Mouse (Mus musculus): ENCODE data around the gene Jarid2. TPM values are rescaled to one million over a fixed set of nuclear protein-coding genes. Genes with fewer than 3 reads are reported as not detected.

Gene Jarid2
- polyA plus RNA-seq, 1 experiment = 21.0 TPM

DNA sequence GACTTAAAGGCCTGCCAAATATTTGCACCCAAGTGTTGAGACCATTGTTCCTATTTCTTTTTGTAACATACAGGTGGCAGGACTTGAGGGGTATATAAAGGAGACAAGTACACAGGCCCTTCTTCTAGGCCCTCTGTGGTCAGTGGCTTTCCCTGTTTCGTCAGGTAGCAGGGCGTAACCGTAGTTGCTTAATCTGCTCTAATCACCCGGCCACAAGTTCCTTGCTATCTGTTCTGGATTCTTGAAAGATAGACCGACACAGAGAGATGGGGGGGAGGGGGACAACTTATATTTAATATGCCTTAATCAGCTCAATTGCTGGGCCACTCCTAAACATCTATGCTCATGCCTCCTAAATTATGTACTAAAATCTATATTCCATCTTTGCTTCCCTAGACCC lies 186.1 kb downstream of the Jarid2 start:
- no peak overlapping the region for H3K4me3 ChIP-seq (ENCODE audit: control insufficient read depth, low read depth, low read length)
- H3K27ac ChIP-seq (ENCODE audit: control insufficient read depth, insufficient read depth, low read depth, low read length) = no peak overlapping the region
- H3K27me3 ChIP-seq (ENCODE audit: control insufficient read depth, insufficient read depth, low read length) = no peaks in the 10 kb centered on the region
- TF ChIP-seq POLR2A (IDR thresholded peaks at IDR 0.05; ENCODE audit: control insufficient read depth, low read depth, low read length) = no peak
- TF ChIP-seq CTCF (IDR thresholded peaks at IDR 0.05; ENCODE audit: control insufficient read depth, insufficient read depth, insufficient replicate concordance, low read depth, low read length) = no peak
- no peaks in the 10 kb centered on the region for H3K36me3 ChIP-seq (ENCODE audit: control insufficient read depth, insufficient read depth, low read length)
- no peaks in the 10 kb centered on the region; the same call in 1 of the 2 replicates for H3K4me1 ChIP-seq (ENCODE audit: control insufficient read depth, insufficient read depth, low read length)

- TF ChIP-seq POLR2A (IDR thresholded peaks at IDR 0.05; ENCODE audit: control insufficient read depth, low read depth, low read length) (no peak), CTCF (IDR thresholded peaks at IDR 0.05; ENCODE audit: control insufficient read depth, insufficient read depth, insufficient replicate concordance, low read depth, low read length) (no peak)
- Histone ChIP-seq H3K36me3 (ENCODE audit: control insufficient read depth, insufficient read depth, low read length) (peaks cover under 1% of the 10 kb centered on the region; the same call in 1 of the 2 replicates), H3K27me3 (ENCODE audit: control insufficient read depth, insufficient read depth, low read length) (no peaks in the 10 kb centered on the region), H3K4me3 (ENCODE audit: control insufficient read depth, low read depth, low read length) (no peak overlapping the region), H3K4me1 (ENCODE audit: control insufficient read depth, insufficient read depth, low read length) (no peaks in the 10 kb centered on the region; the same call in 1 of the 2 replicates), H3K27ac (ENCODE audit: control insufficient read depth, insufficient read depth, low read depth, low read length) (no peak overlapping the region)
These were observed 186.7 kb downstream of the Jarid2 start for GRCm38 (mm10) chr13:44915945-44916344.

- TF ChIP-seq POLR2A (IDR thresholded peaks at IDR 0.05; ENCODE audit: control insufficient read depth, low read depth, low read length) = no peak
- TF ChIP-seq CTCF (IDR thresholded peaks at IDR 0.05; ENCODE audit: control insufficient read depth, insufficient read depth, insufficient replicate concordance, low read depth, low read length) = no peak
- peaks cover 1% of the 10 kb centered on the region for H3K36me3 ChIP-seq (ENCODE audit: control insufficient read depth, insufficient read depth, low read length)
- H3K27ac ChIP-seq (ENCODE audit: control insufficient read depth, insufficient read depth, low read depth, low read length) = no peak overlapping the region
- no peak overlapping the region for H3K4me3 ChIP-seq (ENCODE audit: control insufficient read depth, low read depth, low read length)
- H3K27me3 ChIP-seq (ENCODE audit: control insufficient read depth, insufficient read depth, low read length) = no peaks in the 10 kb centered on the region
- no peaks in the 10 kb centered on the region; the same call in 1 of the 2 replicates for H3K4me1 ChIP-seq (ENCODE audit: control insufficient read depth, insufficient read depth, low read length)
These were observed 187.9 kb downstream of the Jarid2 start for GRCm38 (mm10) chr13:44917202-44917601.

DNA sequence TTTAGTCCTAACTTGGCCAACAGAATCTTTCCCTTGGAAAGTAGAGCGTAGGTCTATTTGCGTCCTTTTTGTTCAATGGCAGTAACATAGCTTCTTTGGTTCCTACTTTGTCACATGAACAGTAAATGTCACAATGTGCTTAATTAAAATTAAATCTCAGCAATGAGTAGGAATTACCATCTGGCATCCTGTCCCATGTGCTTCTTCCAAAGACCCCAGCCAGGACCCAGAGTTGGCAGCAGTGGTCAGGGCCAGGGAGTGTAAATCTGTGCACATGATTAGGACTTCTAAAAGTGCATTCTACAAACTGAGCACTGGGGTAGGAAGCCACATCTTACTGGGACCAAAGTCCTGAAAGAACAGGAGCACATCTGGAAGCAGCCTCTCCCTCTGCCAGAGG lies 189.0 kb downstream of the Jarid2 start:
- no peak for TF ChIP-seq CTCF (IDR thresholded peaks at IDR 0.05; ENCODE audit: control insufficient read depth, insufficient read depth, insufficient replicate concordance, low read depth, low read length)
- TF ChIP-seq POLR2A (IDR thresholded peaks at IDR 0.05; ENCODE audit: control insufficient read depth, low read depth, low read length) = no peak

DNA sequence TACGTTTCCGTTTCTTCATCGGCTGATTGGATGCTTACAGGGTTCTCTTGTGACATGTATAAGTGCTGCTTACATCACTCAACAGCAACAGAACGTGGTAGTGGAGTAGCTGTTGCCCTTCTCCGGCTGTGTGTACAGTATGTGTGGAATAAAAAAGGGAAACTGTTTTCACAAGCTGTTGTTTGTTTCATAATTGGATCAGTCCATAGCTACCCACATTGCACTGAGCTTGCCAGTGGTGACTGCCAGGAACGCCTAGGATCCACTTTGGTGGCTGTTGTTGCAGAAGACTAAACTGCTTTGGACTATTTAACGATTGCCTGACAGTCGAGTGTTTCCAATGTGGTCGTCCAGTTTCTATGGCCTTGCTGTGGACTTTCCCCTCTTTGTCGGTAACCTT lies 191.8 kb downstream of the Jarid2 start:
- Histone ChIP-seq H3K4me1 (ENCODE audit: control insufficient read depth, insufficient read depth, low read length) (no peaks in the 10 kb centered on the region), H3K36me3 (ENCODE audit: control insufficient read depth, insufficient read depth, low read length) (peaks cover 1% of the 10 kb centered on the region), H3K27ac (ENCODE audit: control insufficient read depth, insufficient read depth, low read depth, low read length) (no peak overlapping the region), H3K27me3 (ENCODE audit: control insufficient read depth, insufficient read depth, low read length) (no peaks in the 10 kb centered on the region), H3K4me3 (ENCODE audit: control insufficient read depth, low read depth, low read length) (no peak overlapping the region)
- TF ChIP-seq CTCF (IDR thresholded peaks at IDR 0.05; ENCODE audit: control insufficient read depth, insufficient read depth, insufficient replicate concordance, low read depth, low read length) (no peak), POLR2A (IDR thresholded peaks at IDR 0.05; ENCODE audit: control insufficient read depth, low read depth, low read length) (no peak)

More for the DNA sequence above, 189.0 kb downstream of the Jarid2 start:
- no peak overlapping the region for H3K4me3 ChIP-seq (ENCODE audit: control insufficient read depth, low read depth, low read length)
- no peaks in the 10 kb centered on the region; the same call in 1 of the 2 replicates for H3K4me1 ChIP-seq (ENCODE audit: control insufficient read depth, insufficient read depth, low read length)
- peaks cover 1% of the 10 kb centered on the region for H3K36me3 ChIP-seq (ENCODE audit: control insufficient read depth, insufficient read depth, low read length)
- no peaks in the 10 kb centered on the region for H3K27me3 ChIP-seq (ENCODE audit: control insufficient read depth, insufficient read depth, low read length)
- H3K27ac ChIP-seq (ENCODE audit: control insufficient read depth, insufficient read depth, low read depth, low read length) = no peak overlapping the region

- peaks cover 1% of the 10 kb centered on the region for H3K36me3 ChIP-seq (ENCODE audit: control insufficient read depth, insufficient read depth, low read length)
- H3K4me3 ChIP-seq (ENCODE audit: control insufficient read depth, low read depth, low read length) = no peak overlapping the region
These were observed 192.4 kb downstream of the Jarid2 start for GRCm38 (mm10) chr13:44921721-44922120.

GRCm38 (mm10) chr13:44924042-44924441 lies 194.8 kb downstream of the Jarid2 start:
- peaks cover 1% of the 10 kb centered on the region for H3K36me3 ChIP-seq (ENCODE audit: control insufficient read depth, insufficient read depth, low read length)
- H3K27ac ChIP-seq (ENCODE audit: control insufficient read depth, insufficient read depth, low read depth, low read length) = no peak overlapping the region
- TF ChIP-seq CTCF (IDR thresholded peaks at IDR 0.05; ENCODE audit: control insufficient read depth, insufficient read depth, insufficient replicate concordance, low read depth, low read length) (no peak), POLR2A (IDR thresholded peaks at IDR 0.05; ENCODE audit: control insufficient read depth, low read depth, low read length) (no peak)
- no peak overlapping the region for H3K4me3 ChIP-seq (ENCODE audit: control insufficient read depth, low read depth, low read length)
- no peaks in the 10 kb centered on the region for H3K4me1 ChIP-seq (ENCODE audit: control insufficient read depth, insufficient read depth, low read length)
- no peaks in the 10 kb centered on the region for H3K27me3 ChIP-seq (ENCODE audit: control insufficient read depth, insufficient read depth, low read length)

More at GRCm38 (mm10) chr13:44921721-44922120, 192.4 kb downstream of the Jarid2 start:
- Histone ChIP-seq H3K4me1 (ENCODE audit: control insufficient read depth, insufficient read depth, low read length) (no peaks in the 10 kb centered on the region), H3K27me3 (ENCODE audit: control insufficient read depth, insufficient read depth, low read length) (no peaks in the 10 kb centered on the region), H3K27ac (ENCODE audit: control insufficient read depth, insufficient read depth, low read depth, low read length) (no peak overlapping the region)
- TF ChIP-seq POLR2A (IDR thresholded peaks at IDR 0.05; ENCODE audit: control insufficient read depth, low read depth, low read length) = no peak
- no peak for TF ChIP-seq CTCF (IDR thresholded peaks at IDR 0.05; ENCODE audit: control insufficient read depth, insufficient read depth, insufficient replicate concordance, low read depth, low read length)

DNA sequence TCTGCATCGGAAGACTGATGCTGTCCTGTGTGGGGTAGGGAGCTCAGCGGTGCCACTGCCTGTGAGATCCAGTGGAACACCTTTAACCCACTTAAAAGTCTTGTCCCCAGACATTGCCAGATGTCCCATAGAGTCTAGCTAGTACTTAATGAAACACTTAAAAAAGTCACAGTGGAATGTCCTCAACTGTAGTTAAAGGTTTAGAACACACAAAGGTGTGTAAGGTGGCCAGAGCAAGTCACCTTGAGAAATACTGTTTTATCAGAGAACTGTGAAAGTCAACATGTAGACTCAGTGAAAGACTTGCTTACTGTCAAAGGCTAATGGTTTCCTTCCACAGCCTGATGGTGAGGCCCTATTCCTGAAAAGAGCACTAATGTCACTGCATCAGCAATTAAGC lies 195.9 kb downstream of the Jarid2 start:
- Histone ChIP-seq H3K27me3 (ENCODE audit: control insufficient read depth, insufficient read depth, low read length) (no peaks in the 10 kb centered on the region), H3K27ac (ENCODE audit: control insufficient read depth, insufficient read depth, low read depth, low read length) (no peak overlapping the region), H3K4me3 (ENCODE audit: control insufficient read depth, low read depth, low read length) (no peak overlapping the region), H3K4me1 (ENCODE audit: control insufficient read depth, insufficient read depth, low read length) (no peaks in the 10 kb centered on the region), H3K36me3 (ENCODE audit: control insufficient read depth, insufficient read depth, low read length) (peaks cover 1% of the 10 kb centered on the region)
- TF ChIP-seq CTCF (IDR thresholded peaks at IDR 0.05; ENCODE audit: control insufficient read depth, insufficient read depth, insufficient replicate concordance, low read depth, low read length) (no peak), POLR2A (IDR thresholded peaks at IDR 0.05; ENCODE audit: control insufficient read depth, low read depth, low read length) (no peak)

Data from testis, adult 2 months (tissue).